Comparison of ENCODE assay signal across 9 mouse cellular contexts in genomic region chr5:112607867-112608516, GRCm38 (mm10). TPM values are rescaled to one million over a fixed set of nuclear protein-coding genes. Genes with fewer than 3 reads are reported as not detected.
DNase-seq lines count a peak whose midpoint lies in the region; TF ChIP-seq lines count a peak whose summit lies in the region.
"Had no signal": no experiment of that assay in that cellular context is flagged by ENCODE, and none has a peak within 500 bp of the region (broad histone marks: within the 10 kb centered on the region; RNA-seq: fewer than 3 reads in every experiment).

No protein-coding gene starts in this region.

- intact Hi-C loops in heart, postnatal 25 days (cut with DNase I): no loop called here

- 33% methylated on average over 9 of the region's 9 CpGs for WGBS in lung, adult 2 months

- peak; percentile 54 to 63 for DNase-seq in cerebellum, postnatal 10 days
- DNase-seq in cerebellum, adult 11 months: no peak
- peak; percentile 38 for DNase-seq in ovary, postnatal 14 days (ENCODE audit: low spot score)
- no peak for DNase-seq in ovary, postnatal 10 days (ENCODE audit: low spot score)
- DNase-seq in lung, adult 2 months: peak; percentile 17
- DNase-seq in urinary bladder, postnatal 14 days (ENCODE audit: low spot score): peak; percentile 83
- DNase-seq in liver: no peak
- DNase-seq in heart, postnatal 25 days (ENCODE audit: low spot score): no peak
- DNase-seq: liver, postnatal 0 days had no signal

- no peak for TF ChIP-seq CTCF in lung, adult 2 months (IDR thresholded peaks at IDR 0.05; ENCODE audit: insufficient read depth, low read length)

- no peak overlapping the region for H3K4me3 ChIP-seq in lung, adult 2 months (replicated peaks; ENCODE audit: extremely low read depth, low read depth, low read length)

- no peak for TF ChIP-seq POLR2A in lung, adult 2 months (IDR thresholded peaks at IDR 0.05; ENCODE audit: borderline replicate concordance, extremely low read depth, low read depth, low read length)

- H3K4me1 ChIP-seq in lung, adult 2 months (ENCODE audit: control insufficient read depth, insufficient read depth, low read length): no peaks in the 10 kb centered on the region; the same call in 1 of the 2 replicates

RNA-seq across cellular contexts. Expression of gene Sez6l, which starts 31.0 kb away (rescaled TPM):
- polyA plus RNA-seq in lung, adult 2 months (2012; rRNA removed): 0.12 and 0.38 TPM in 2 replicates
- total RNA-seq in heart, postnatal 25 days (2021): under 1 TPM; 0.16 to 0.20 TPM
- polyA plus RNA-seq: liver, postnatal 0 days had no signal

Comparison
In these comparisons a context has a peak if more than half of its experiments do, and no peak if none do; other contexts are left out.
1. DNase-seq: peak in cerebellum, postnatal 10 days (2 of 2), ovary, postnatal 14 days (single experiment), lung, adult 2 months (single experiment) and urinary bladder, postnatal 14 days (single experiment); none in cerebellum, adult 11 months (single experiment), ovary, postnatal 10 days (single experiment), liver (single experiment) and heart, postnatal 25 days (single experiment).